Mouse (Mus musculus): Measurements from ENCODE around the gene Dnajc17. TPM values are rescaled to one million over a fixed set of nuclear protein-coding genes. Genes with fewer than 3 reads are reported as not detected.

Dnajc17 gene
- polyA plus RNA-seq, 1 experiment from 2014 or later, result 31.1 TPM

DNA sequence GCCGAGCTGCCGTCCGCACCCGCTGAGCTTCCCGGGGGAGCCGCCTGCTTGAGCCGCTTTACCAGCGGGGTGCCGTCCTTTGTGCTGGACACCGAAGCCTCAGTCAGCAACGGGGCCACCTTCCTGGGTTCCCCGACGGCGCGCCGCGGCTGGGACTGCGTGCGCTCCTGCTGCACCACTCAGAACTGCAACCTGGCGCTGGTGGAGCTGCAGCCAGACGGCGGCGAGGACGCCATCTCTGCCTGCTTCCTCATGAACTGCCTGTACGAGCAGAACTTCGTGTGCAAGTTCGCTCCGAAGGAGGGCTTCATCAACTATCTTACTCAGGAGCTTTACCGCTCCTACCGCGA, 29.3 kb upstream of the Dnajc17 start:
- no peak for ATAC-seq (ENCODE audit: insufficient number of reproducible peaks, insufficient read depth, low FRiP score, low TSS enrichment, low read depth)
- Histone ChIP-seq H3K36me3 (no peaks in the 10 kb centered on the region), H3K9me3 (no peaks in the 10 kb centered on the region), H3K9ac (peak overlapping the region; percentile 68), H3K27me3 (peaks cover 64% of the 10 kb centered on the region), H3K4me3 (peak overlapping the region; percentile 52), H3K4me1 (peaks cover 13% of the 10 kb centered on the region), H3K27ac (no peak overlapping the region), H3K4me2 (peak overlapping the region; percentile 79)
- WGBS, result 2% methylated on average over 31 of the region's 31 CpGs

DNA sequence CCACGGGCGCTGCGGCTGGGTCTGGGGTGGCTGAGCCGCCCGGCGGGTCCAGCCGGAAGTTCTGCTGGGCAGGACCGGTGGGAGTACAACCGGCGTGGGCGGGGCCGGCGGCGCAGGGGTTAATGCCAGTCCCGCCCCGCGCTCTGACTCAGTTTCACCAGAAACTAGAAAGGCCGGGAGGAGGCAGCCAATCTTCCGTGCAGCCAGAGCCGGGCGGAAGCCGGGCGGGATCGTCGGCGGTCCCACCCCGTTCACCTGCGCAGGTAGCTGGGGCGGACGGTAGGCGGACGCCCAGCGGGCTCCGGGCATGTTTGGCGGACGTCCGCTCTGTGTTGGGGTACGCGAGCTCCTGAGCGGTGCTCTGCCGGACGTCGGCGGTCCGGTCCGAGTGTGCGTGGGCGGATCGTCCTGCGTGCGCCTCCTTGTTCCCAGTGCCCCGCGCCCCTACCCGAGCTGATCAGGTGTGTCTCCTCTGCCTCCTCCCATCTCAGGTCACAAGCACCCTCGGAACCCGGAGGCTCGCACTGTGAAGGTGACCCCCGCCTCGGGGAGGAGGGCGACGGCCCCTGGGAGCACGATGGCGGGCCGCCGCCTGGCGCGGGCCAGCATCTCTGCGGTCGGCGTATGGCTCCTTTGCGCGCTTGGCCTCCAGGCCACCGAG, 28.7 kb upstream of the Dnajc17 start, which contains the start of gene Spint1:
Gene Spint1, plus strand, starts transcription at position 153 of the 661 bp plus-strand sequence.
- H3K4me3 ChIP-seq, result peak within 1 kb of the TSS; percentile 52
- no peaks in the 10 kb centered on the region for H3K9me3 ChIP-seq
- H3K27ac ChIP-seq, result no peak within 1 kb of the TSS
- peaks cover 64% of the 10 kb centered on the region for H3K27me3 ChIP-seq
- H3K4me1 ChIP-seq, result peaks cover 13% of the 10 kb centered on the region
- under 1% methylated on average over 73 of the region's 73 CpGs for WGBS
- H3K36me3 ChIP-seq, result no peaks in the 10 kb centered on the region
- ATAC-seq (ENCODE audit: insufficient number of reproducible peaks, insufficient read depth, low FRiP score, low TSS enrichment, low read depth), result peak; percentile 59; the same call in 1 of the 2 replicates
- H3K9ac ChIP-seq, result peak within 1 kb of the TSS; percentile 68
- peak within 1 kb of the TSS; percentile 79 for H3K4me2 ChIP-seq

- ATAC-seq (ENCODE audit: insufficient number of reproducible peaks, insufficient read depth, low FRiP score, low TSS enrichment, low read depth), result 0 out of 2 replicates have a peak, but pooled peaks have one; percentile 28
- peaks cover 13% of the 10 kb centered on the region for H3K4me1 ChIP-seq
- peak overlapping the region; percentile 79 for H3K4me2 ChIP-seq
- H3K27ac ChIP-seq, result no peak overlapping the region
- H3K9me3 ChIP-seq, result no peaks in the 10 kb centered on the region
- no peaks in the 10 kb centered on the region for H3K36me3 ChIP-seq
- peaks cover 64% of the 10 kb centered on the region for H3K27me3 ChIP-seq
- H3K9ac ChIP-seq, result peak overlapping the region; percentile 68
- peak overlapping the region; percentile 52 for H3K4me3 ChIP-seq
- 5% methylated on average over 25 of the region's 25 CpGs for WGBS
These were observed 28.2 kb upstream of the Dnajc17 start for GRCm38 (mm10) chr2:119236682-119237209.

- Histone ChIP-seq H3K4me2 (no peak within 1 kb of the TSS), H3K27ac (no peak within 1 kb of the TSS), H3K9me3 (no peaks in the 10 kb centered on the region), H3K9ac (no peak within 1 kb of the TSS), H3K4me3 (no peak within 1 kb of the TSS), H3K4me1 (no peaks in the 10 kb centered on the region), H3K36me3 (no peaks in the 10 kb centered on the region), H3K27me3 (peaks cover 6% of the 10 kb centered on the region)
- 61% methylated on average over 6 of the region's 6 CpGs for WGBS
- ATAC-seq (ENCODE audit: insufficient number of reproducible peaks, insufficient read depth, low FRiP score, low TSS enrichment, low read depth), result no peak
These were observed 21.4 kb upstream of the Dnajc17 start, which contains the start of gene Ppp1r14d for GRCm38 (mm10) chr2:119229775-119230704. Gene Ppp1r14d, minus strand, starts transcription at chr2:119229906.

DNA sequence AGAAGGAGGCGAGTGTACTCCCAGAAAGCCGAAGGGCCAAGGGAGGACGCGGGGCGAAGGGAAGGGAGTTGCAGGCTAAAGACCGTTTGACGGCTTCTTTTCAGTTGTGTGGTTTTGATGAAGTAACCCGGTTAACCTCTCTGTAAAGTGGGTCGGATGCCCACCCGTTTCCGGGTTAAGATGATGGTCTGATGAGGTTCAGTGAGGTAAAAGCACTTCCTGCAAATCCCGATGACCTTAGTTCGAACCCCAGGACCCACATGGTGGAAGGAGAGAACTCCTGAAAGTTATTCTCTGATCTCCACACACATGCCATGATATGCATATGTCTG, 547 bp upstream of the Dnajc17 start:
- WGBS, result 1% methylated on average over 13 of the region's 13 CpGs
- no peaks in the 10 kb centered on the region for H3K9me3 ChIP-seq
- H3K27ac ChIP-seq, result no peak overlapping the region; the same call in 1 of the 2 replicates
- peak overlapping the region; percentile 68 for H3K4me3 ChIP-seq
- H3K4me2 ChIP-seq, result peak overlapping the region; percentile 69
- peaks cover 12% of the 10 kb centered on the region for H3K4me1 ChIP-seq
- H3K36me3 ChIP-seq, result peaks cover 36% of the 10 kb centered on the region
- H3K9ac ChIP-seq, result peak overlapping the region; percentile 81
- no peak for ATAC-seq (ENCODE audit: insufficient number of reproducible peaks, insufficient read depth, low FRiP score, low TSS enrichment, low read depth)
- no peaks in the 10 kb centered on the region for H3K27me3 ChIP-seq

- no peaks in the 10 kb centered on the region for H3K9me3 ChIP-seq
- ATAC-seq (ENCODE audit: insufficient number of reproducible peaks, insufficient read depth, low FRiP score, low TSS enrichment, low read depth), result no peak
- H3K9ac ChIP-seq, result peak overlapping the region; percentile 81
- peaks cover 13% of the 10 kb centered on the region for H3K4me1 ChIP-seq
- peak overlapping the region; percentile 90 for H3K27ac ChIP-seq
- no peaks in the 10 kb centered on the region for H3K27me3 ChIP-seq
- H3K4me2 ChIP-seq, result peak overlapping the region; percentile 69
- 19% methylated on average over 6 of the region's 6 CpGs for WGBS
- peak overlapping the region; percentile 68 for H3K4me3 ChIP-seq
- H3K36me3 ChIP-seq, result peaks cover 28% of the 10 kb centered on the region
These were observed 643 bp downstream of the Dnajc17 start for GRCm38 (mm10) chr2:119207961-119208343.

- Histone ChIP-seq H3K9me3 (no peaks in the 10 kb centered on the region), H3K27me3 (no peaks in the 10 kb centered on the region), H3K4me2 (no peak overlapping the region), H3K36me3 (no peaks in the 10 kb centered on the region), H3K4me3 (no peak overlapping the region), H3K27ac (no peak overlapping the region), H3K9ac (no peak overlapping the region), H3K4me1 (peaks cover 17% of the 10 kb centered on the region)
- 85% methylated on average over 4 of the region's 4 CpGs for WGBS
- ATAC-seq (ENCODE audit: insufficient number of reproducible peaks, insufficient read depth, low FRiP score, low TSS enrichment, low read depth), result no peak
These were observed 4.6 kb downstream of the Dnajc17 start for GRCm38 (mm10) chr2:119203871-119204460.

- Histone ChIP-seq H3K27ac (peak overlapping the region; percentile 39), H3K4me2 (no peak overlapping the region), H3K27me3 (no peaks in the 10 kb centered on the region), H3K9ac (no peak overlapping the region), H3K36me3 (no peaks in the 10 kb centered on the region), H3K4me1 (peaks cover 25% of the 10 kb centered on the region), H3K4me3 (no peak overlapping the region), H3K9me3 (no peaks in the 10 kb centered on the region)
- no peak for ATAC-seq (ENCODE audit: insufficient number of reproducible peaks, insufficient read depth, low FRiP score, low TSS enrichment, low read depth)
- 45% methylated on average over 5 of the region's 5 CpGs for WGBS
These were observed 5.6 kb downstream of the Dnajc17 start for GRCm38 (mm10) chr2:119202914-119203453.

DNA sequence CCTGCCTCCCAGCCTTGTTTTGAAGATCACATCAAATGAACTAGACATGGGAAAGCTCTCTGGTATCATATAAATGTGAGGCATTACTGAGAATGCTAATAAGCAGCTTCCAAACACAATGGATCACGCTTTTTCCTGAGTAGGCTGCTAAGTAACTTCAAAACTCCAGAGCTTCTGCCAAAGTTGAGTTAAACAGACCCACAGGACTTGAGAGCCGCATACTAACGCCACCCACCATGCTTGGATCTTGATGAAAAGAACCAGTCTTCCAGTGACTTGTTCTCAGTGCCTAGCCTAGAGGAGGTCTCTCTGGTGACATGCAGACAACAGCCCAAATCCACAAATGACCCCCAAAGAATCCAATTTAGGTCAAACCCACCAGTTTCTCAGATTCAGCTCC, 9.7 kb downstream of the Dnajc17 start:
- H3K9ac ChIP-seq, result no peak overlapping the region
- no peaks in the 10 kb centered on the region for H3K9me3 ChIP-seq
- ATAC-seq (ENCODE audit: insufficient number of reproducible peaks, insufficient read depth, low FRiP score, low TSS enrichment, low read depth), result no peak

DNA sequence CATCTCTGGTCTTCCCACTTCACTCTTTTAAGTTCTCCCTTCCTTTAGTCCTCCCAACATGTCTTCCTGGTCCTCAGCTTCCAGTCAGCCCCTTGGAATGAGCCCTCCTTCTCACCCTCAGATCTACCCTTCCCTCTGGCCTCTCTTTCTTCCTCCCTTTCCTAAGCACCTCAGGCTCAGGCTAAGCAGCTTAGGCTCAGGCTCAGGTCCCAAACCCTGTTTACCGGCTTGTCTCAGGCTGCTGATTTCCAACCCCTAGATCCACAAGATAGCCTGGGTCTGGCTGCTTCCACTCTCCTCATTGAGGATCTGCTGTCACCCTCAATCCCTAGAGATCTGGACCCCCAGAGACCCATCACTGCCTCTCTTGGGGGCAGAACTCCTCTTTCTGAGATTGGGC, 10.5 kb downstream of the Dnajc17 start:
- ATAC-seq (ENCODE audit: insufficient number of reproducible peaks, insufficient read depth, low FRiP score, low TSS enrichment, low read depth), result no peak
- Histone ChIP-seq H3K4me2 (no peak overlapping the region), H3K9ac (no peak overlapping the region), H3K9me3 (no peaks in the 10 kb centered on the region), H3K4me3 (no peak overlapping the region), H3K36me3 (no peaks in the 10 kb centered on the region), H3K4me1 (peaks cover 37% of the 10 kb centered on the region), H3K27ac (no peak overlapping the region), H3K27me3 (no peaks in the 10 kb centered on the region)
- 28% methylated on average over 1 of the region's 1 CpGs for whole genome bisulfite sequencing

More for the DNA sequence above, 9.7 kb downstream of the Dnajc17 start:
- no peaks in the 10 kb centered on the region for H3K36me3 ChIP-seq
- H3K27me3 ChIP-seq, result no peaks in the 10 kb centered on the region
- WGBS, result 59% methylated on average over 3 of the region's 3 CpGs
- H3K4me2 ChIP-seq, result no peak overlapping the region
- H3K27ac ChIP-seq, result 0 out of 2 replicates have a peak overlapping the region, but pooled peaks have one; percentile 14
- peaks cover 38% of the 10 kb centered on the region for H3K4me1 ChIP-seq
- H3K4me3 ChIP-seq, result no peak overlapping the region

GRCm38 (mm10) chr2:119197493-119197892, 11.1 kb downstream of the Dnajc17 start:
- Histone ChIP-seq H3K4me2 (no peak overlapping the region), H3K27me3 (no peaks in the 10 kb centered on the region), H3K27ac (no peak overlapping the region), H3K9ac (no peak overlapping the region), H3K9me3 (no peaks in the 10 kb centered on the region), H3K36me3 (no peaks in the 10 kb centered on the region), H3K4me1 (peaks cover 32% of the 10 kb centered on the region), H3K4me3 (no peak overlapping the region)
- 84% methylated on average over 1 of the region's 1 CpGs for WGBS
- ATAC-seq (ENCODE audit: insufficient number of reproducible peaks, insufficient read depth, low FRiP score, low TSS enrichment, low read depth), result no peak

Data from embryonic facial prominence, embryonic 13.5 days (tissue).